Mouse (Mus musculus) adrenal gland, postnatal 36 days (tissue): ENCODE measurements around the gene Pdgfb. TPM values are rescaled to one million over a fixed set of nuclear protein-coding genes. Genes with fewer than 3 reads are reported as not detected.
A peak's percentile ranks its signal among the peaks of the same experiment; 100 is the strongest.

Experiments
- DNase-seq, 2 experiments: peaks; one replicate each; pipeline ENCODE4 v3.0.0; 2021; ENCODE audit warnings: mixed read lengths in 1 of 2
- microRNA-seq: library from miRNA; unstranded; fragments of <30 nt; microRNA quantifications from one replicate; pipeline ENCODE4 v1.2.0, GENCODE M21; 2021
- total RNA-seq, 2 experiments: library from RNA; stranded (reverse); gene quantifications; 2 replicates each; pipeline ENCODE4 v1.2.3; 2021

Gene Pdgfb
- total RNA-seq, 2 experiments from 2014 or later, result 31.7 to 39.4 TPM

DNA sequence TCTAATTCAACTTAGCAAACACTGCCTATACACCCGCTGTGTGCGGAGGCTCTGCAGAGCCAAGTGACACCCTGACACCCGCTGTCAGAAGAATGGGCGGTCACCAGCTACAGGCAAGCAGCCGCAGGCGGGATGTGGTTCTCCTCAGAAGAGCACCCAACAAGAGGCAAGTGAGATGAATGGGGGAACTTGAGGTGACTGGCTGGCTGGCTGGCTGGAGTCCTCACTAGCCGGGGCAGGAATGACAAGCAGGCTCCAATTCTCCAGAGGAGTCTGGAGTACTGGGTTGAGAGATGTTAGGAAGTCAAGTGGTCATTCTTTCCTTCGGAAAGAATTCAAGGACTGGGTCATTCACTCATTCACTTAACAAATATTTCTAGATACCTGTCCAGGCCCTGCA, 58.2 kb downstream of the Pdgfb start:
- DNase-seq, result no peak

GRCm38 (mm10) chr15:79953470-79953869, 61.3 kb downstream of the Pdgfb start:
- peak in 1 of 2 experiments; percentile 32 for DNase-seq

GRCm38 (mm10) chr15:79952504-79953231, 62.1 kb downstream of the Pdgfb start:
- DNase-seq, result peak; percentile 90 to 91

DNA sequence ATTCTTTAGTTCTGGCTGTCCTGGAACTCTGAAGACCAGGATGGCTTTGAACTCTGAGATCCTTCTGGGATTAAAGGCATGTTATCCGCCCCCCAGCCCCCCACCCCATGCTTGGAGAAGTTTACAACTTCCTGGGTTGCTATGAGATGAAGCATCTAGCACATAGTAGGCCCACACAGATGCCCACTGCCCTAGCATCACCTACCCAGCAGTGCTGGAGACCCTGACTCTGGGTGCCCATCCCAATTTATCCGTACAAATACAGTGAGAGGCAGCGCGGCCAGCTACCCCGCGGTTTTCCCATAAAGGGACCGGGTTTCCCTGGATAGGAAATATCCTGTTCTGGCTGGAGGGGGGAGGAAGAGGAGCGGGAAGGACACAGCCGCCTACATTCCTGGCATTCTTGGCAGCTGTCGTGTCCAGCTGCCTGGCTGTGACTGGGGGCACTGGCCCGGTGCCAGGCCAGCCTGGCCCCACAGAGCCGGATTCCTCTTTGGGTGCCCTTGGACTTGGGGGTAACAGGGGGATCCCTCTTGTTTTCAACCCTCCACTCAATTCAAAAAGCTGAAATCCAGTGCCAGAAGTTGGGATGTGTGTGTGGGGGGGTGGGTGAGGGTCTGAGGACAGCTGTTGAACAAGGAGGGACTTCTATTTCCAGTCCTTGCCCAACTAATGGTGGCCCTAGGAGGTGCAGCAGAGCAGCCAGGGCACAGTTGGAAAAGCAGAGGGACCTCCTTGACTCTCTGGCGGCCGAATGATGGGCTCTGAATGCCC, 62.9 kb downstream of the Pdgfb start:
- peak; percentile 70 to 81 for DNase-seq

GRCm38 (mm10) chr15:79951226-79951625, 63.6 kb downstream of the Pdgfb start:
- DNase-seq, result no peak

GRCm38 (mm10) chr15:79950250-79951025, 64.3 kb downstream of the Pdgfb start:
- peak; percentile 62 to 82 for DNase-seq

- no peak for DNase-seq
Measured at GRCm38 (mm10) chr15:79947681-79948080, 67.1 kb downstream of the Pdgfb start.

GRCm38 (mm10) chr15:79946790-79947189, 68.0 kb downstream of the Pdgfb start:
- DNase-seq, result peak in 1 of 2 experiments; percentile 52

DNA sequence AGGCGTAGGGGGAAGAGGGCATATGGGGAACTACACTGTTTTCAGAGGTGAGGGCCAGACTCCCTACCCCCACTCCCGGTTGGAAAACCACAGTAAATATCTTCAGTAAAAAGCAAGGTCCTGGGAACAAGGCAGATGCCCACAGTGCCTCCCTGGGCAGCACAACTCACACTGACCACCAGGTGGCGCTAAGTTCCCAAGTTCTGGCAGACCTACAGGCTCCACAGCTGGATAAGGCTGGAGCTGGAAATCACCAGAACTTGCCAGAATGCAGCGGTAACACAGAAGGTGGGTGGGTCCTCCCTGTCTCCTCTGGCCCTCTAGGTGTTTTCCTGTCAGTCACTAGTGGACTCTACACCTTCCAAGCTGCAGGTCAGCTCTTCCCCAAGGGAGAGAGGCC, 68.8 kb downstream of the Pdgfb start:
- DNase-seq, result peak; percentile 93

Small RNAs within 50 kb of the gene (microRNA-seq; reads per million reads assigned to microRNA genes)
- gene Mir7213, result 2.0 reads per million

Other genes with a start within 250 kb of the Pdgfb start
- gene Dnal4, start 237.1 kb downstream of the Pdgfb start, total RNA-seq, result 10 to 100 TPM; 19.5 to 22.9 TPM
- 1 to 10 TPM; 6.0 to 6.7 TPM for gene Nptxr, start 210.2 kb downstream of the Pdgfb start, total RNA-seq
- 1 to 10 TPM; 1.1 to 2.2 TPM for gene Npcd, start 180.7 kb downstream of the Pdgfb start, total RNA-seq
- gene Cbx6, start 180.3 kb downstream of the Pdgfb start, total RNA-seq, result 10 to 100 TPM; 55.8 to 57.4 TPM
- gene Apobec3, start 123.3 kb downstream of the Pdgfb start, total RNA-seq, result 10 to 100 TPM; 14.5 to 15.7 TPM
- gene Cbx7, start 43.9 kb downstream of the Pdgfb start, total RNA-seq, result 10 to 100 TPM; 11.9 to 20.6 TPM
- 10 to 100 TPM; 28.0 to 31.5 TPM for gene Syngr1, start 76.4 kb upstream of the Pdgfb start, total RNA-seq
- 100 to 1,000 TPM; 602 to 611 TPM for gene Rpl3, start 76.9 kb upstream of the Pdgfb start, total RNA-seq
- 10 to 100 TPM; 11.9 to 18.3 TPM for gene Tab1, start 118.2 kb upstream of the Pdgfb start, total RNA-seq
- gene Mgat3, start 158.7 kb upstream of the Pdgfb start, total RNA-seq, result 10 to 100 TPM in 1 of 2 experiments, 1 to 10 TPM in 1; 7.0 to 10.3 TPM
- 10 to 100 TPM; 44.7 to 49.2 TPM for gene Mief1, start 219.0 kb upstream of the Pdgfb start, total RNA-seq
- gene AC140267.1, start 220.9 kb upstream of the Pdgfb start, total RNA-seq, result 10 to 100 TPM; 13.7 to 16.1 TPM
- gene Atf4, start 240.2 kb upstream of the Pdgfb start, total RNA-seq, result 100 to 1,000 TPM; 263 to 281 TPM
- gene Rps19bp1, start 249.3 kb upstream of the Pdgfb start, total RNA-seq, result 10 to 100 TPM; 41.4 to 46.9 TPM